Mouse (Mus musculus) CH12.LX (cell line): ENCODE data around the gene Zfp606. TPM values are rescaled to one million over a fixed set of nuclear protein-coding genes. Genes with fewer than 3 reads are reported as not detected.

ENCODE experiments used
- DNase-seq: peaks from one replicate; pipeline ENCODE4 v3.0.0-alpha.2; 2013; ENCODE audit errors: extremely low read depth
- H3K27ac ChIP-seq: 2 replicates; pipeline ENCODE4 v1.5.1; 2012; ENCODE audit warnings: low read depth, mild to moderate bottlenecking, control low read depth, moderate library complexity; ENCODE audit not compliant: insufficient read depth
- H3K27me3 ChIP-seq: replicated peaks from 2 replicates; pipeline ENCODE3; 2012; ENCODE audit warnings: inconsistent platforms
- H3K36me3 ChIP-seq, 2 experiments: replicated peaks in 1 of 2; 2 replicates each; pipeline versions ENCODE3 to v1.6.1; 2012; ENCODE audit warnings: inconsistent platforms in 1 of 2, low read length in 1 of 2, mild to moderate bottlenecking in 1 of 2, mixed read lengths in 1 of 2, moderate library complexity in 1 of 2; ENCODE audit not compliant: control insufficient read depth in 1 of 2, insufficient read depth in 1 of 2
- H3K4me1 ChIP-seq, 2 experiments: 2 replicates each; pipeline ENCODE4 v1.6.1; 2012; ENCODE audit warnings: inconsistent platforms in 1 of 2, moderate library complexity in 1 of 2; ENCODE audit not compliant: insufficient read depth in 2 of 2, control insufficient read depth in 1 of 2
- H3K4me2 ChIP-seq: 2 replicates; pipeline ENCODE4 v1.6.1; 2012; ENCODE audit warnings: low read depth, mild to moderate bottlenecking, control low read depth; ENCODE audit not compliant: poor library complexity, insufficient read depth, severe bottlenecking
- H3K4me3 ChIP-seq, 3 experiments: fragments of 150-350 bp in 1 of 3; sonication (generic) in 1 of 3; replicated peaks in 1 of 3; 2 replicates each; pipeline versions ENCODE3 to v1.5.1; 2011 to 2012; ENCODE audit warnings: low read depth in 2 of 3, low read length in 2 of 3, mild to moderate bottlenecking in 2 of 3, moderate library complexity in 2 of 3, control low read depth in 1 of 3, improper control_type of control experiment in 1 of 3, inconsistent platforms in 1 of 3, mixed read lengths in 1 of 3; ENCODE audit not compliant: poor library complexity in 1 of 3
- H3K79me2 ChIP-seq: replicated peaks from 2 replicates; pipeline ENCODE4 v1.6.1; 2012; ENCODE audit warnings: mild to moderate bottlenecking, moderate library complexity; ENCODE audit not compliant: control insufficient read depth, poor library complexity, insufficient read depth, severe bottlenecking; ENCODE audit errors: extremely low read depth
- H3K9ac ChIP-seq: 2 replicates; pipeline ENCODE4 v1.6.1; 2012; ENCODE audit warnings: low read depth, mild to moderate bottlenecking, control low read depth, moderate library complexity; ENCODE audit not compliant: insufficient read depth
- H3K9me3 ChIP-seq: replicated peaks from 2 replicates; pipeline ENCODE3; 2012; ENCODE audit warnings: low read length, inconsistent platforms, mixed read lengths
- CHD2 ChIP-seq: IDR thresholded peaks from 2 replicates; pipeline ENCODE4 v1.6.1; 2011; ENCODE audit warnings: low read length, improper control_type of control experiment
- CTCF ChIP-seq, 2 experiments: IDR thresholded peaks in 1 of 2; conservative IDR thresholded peaks in 1 of 2; 2 replicates each; pipeline ENCODE4 v1.5.1; 2011 to 2012; ENCODE audit warnings: low read depth in 2 of 2, low read length in 2 of 2, improper control_type of control experiment in 1 of 2, inconsistent platforms in 1 of 2, mild to moderate bottlenecking in 1 of 2, moderate library complexity in 1 of 2
- EP300 ChIP-seq: IDR thresholded peaks from 2 replicates; pipeline ENCODE4 v1.6.1; 2011; ENCODE audit warnings: low read length, improper control_type of control experiment
- GABPA ChIP-seq: IDR thresholded peaks from 2 replicates; pipeline ENCODE4 v1.6.1; 2012; ENCODE audit warnings: low read depth, low read length, improper control_type of control experiment, inconsistent platforms; ENCODE audit not compliant: insufficient replicate concordance
- HCFC1 ChIP-seq: IDR thresholded peaks from 2 replicates; pipeline ENCODE4 v1.6.1; 2012; ENCODE audit warnings: low read depth, mild to moderate bottlenecking, inconsistent platforms, low read length, improper control_type of control experiment
- JUN ChIP-seq: IDR thresholded peaks from 2 replicates; pipeline ENCODE4 v1.6.1; 2011; ENCODE audit warnings: low read depth, mild to moderate bottlenecking, low read length, improper control_type of control experiment, moderate library complexity; ENCODE audit not compliant: insufficient read depth
- JUND ChIP-seq: conservative IDR thresholded peaks from 2 replicates; pipeline ENCODE4 v1.6.1; 2011; ENCODE audit warnings: low read depth, low read length, improper control_type of control experiment
- KAT2A ChIP-seq: IDR thresholded peaks from 2 replicates; pipeline ENCODE4 v1.6.1; 2012; ENCODE audit warnings: low read length, improper control_type of control experiment, inconsistent platforms; ENCODE audit not compliant: insufficient replicate concordance
- MAX ChIP-seq: IDR thresholded peaks from 2 replicates; pipeline ENCODE4 v1.6.1; 2011; ENCODE audit warnings: low read length, improper control_type of control experiment
- MAZ ChIP-seq: IDR thresholded peaks from 2 replicates; pipeline ENCODE4 v1.6.1; 2012; ENCODE audit warnings: low read depth, mild to moderate bottlenecking, inconsistent platforms, low read length, improper control_type of control experiment, moderate library complexity
- MEF2A ChIP-seq: IDR thresholded peaks from 2 replicates; pipeline ENCODE4 v1.6.1; 2014; ENCODE audit warnings: low read depth, mild to moderate bottlenecking, inconsistent platforms, low read length, improper control_type of control experiment, borderline replicate concordance
- MYC ChIP-seq: IDR thresholded peaks from 2 replicates; pipeline ENCODE4 v1.6.1; 2011; ENCODE audit warnings: low read depth, mild to moderate bottlenecking, improper control_type of control experiment, low read length
- NELFE ChIP-seq: IDR thresholded peaks from 2 replicates; pipeline ENCODE4 v1.6.1; 2011; ENCODE audit warnings: low read depth, low read length, improper control_type of control experiment
- PAX5 ChIP-seq: IDR thresholded peaks from 2 replicates; pipeline ENCODE4 v1.6.1; 2012; ENCODE audit warnings: low read length, inconsistent platforms, mixed read lengths
- RAD21 ChIP-seq: IDR thresholded peaks from 2 replicates; pipeline ENCODE4 v1.6.1; 2011; ENCODE audit warnings: low read depth, mild to moderate bottlenecking, low read length, improper control_type of control experiment, moderate library complexity
- SIN3A ChIP-seq: IDR thresholded peaks from 2 replicates; pipeline ENCODE4 v1.6.1; 2012; ENCODE audit warnings: low read length, improper control_type of control experiment, inconsistent platforms
- SMC3 ChIP-seq: IDR thresholded peaks from 2 replicates; pipeline ENCODE4 v1.6.1; 2011; ENCODE audit warnings: low read depth, low read length, improper control_type of control experiment
- TBP ChIP-seq: conservative IDR thresholded peaks from 2 replicates; pipeline ENCODE4 v1.6.1; 2011; ENCODE audit warnings: low read depth, low read length, improper control_type of control experiment
- TCF12 ChIP-seq: IDR thresholded peaks from 2 replicates; pipeline ENCODE4 v1.6.1; 2014; ENCODE audit warnings: low read depth, mild to moderate bottlenecking, inconsistent platforms, low read length, improper control_type of control experiment
- UBTF ChIP-seq: IDR thresholded peaks from 2 replicates; pipeline ENCODE4 v1.6.1; 2012; ENCODE audit warnings: low read depth, mild to moderate bottlenecking, inconsistent platforms, low read length, improper control_type of control experiment, moderate library complexity
- USF2 ChIP-seq: conservative IDR thresholded peaks from 2 replicates; pipeline ENCODE4 v1.6.1; 2011; ENCODE audit warnings: low read depth, low read length, improper control_type of control experiment
- ZMIZ1 ChIP-seq: IDR thresholded peaks from 2 replicates; pipeline ENCODE4 v1.6.1; 2012; ENCODE audit warnings: low read depth, mild to moderate bottlenecking, inconsistent platforms, low read length, improper control_type of control experiment
- ZNF384 ChIP-seq: IDR thresholded peaks from 2 replicates; pipeline ENCODE4 v1.6.1; 2012; ENCODE audit warnings: low read depth, low read length, improper control_type of control experiment, inconsistent platforms
- dilution Hi-C: fragments of 300-500 bp; cut with MboI; formaldehyde crosslinking; loops from 2 replicates; pipeline ENCODE4 v1.14.3; 2020; ENCODE audit warnings: low sequenced_read_pairs; ENCODE audit not compliant: extremely low pct_unique_long_range_greater_than_20kb, extremely low pct_ligation_motif_present
- in situ Hi-C: fragments of 300-500 bp; cut with MboI; formaldehyde crosslinking; loops from 3 replicates; pipeline ENCODE4 v1.14.3; 2019; ENCODE audit warnings: low sequenced_read_pairs, low pct_ligation_motif_present, low pct_unique_long_range_greater_than_20kb, mixed read lengths
- polyA plus RNA-seq: library from polyadenylated mRNA; unstranded; fragments of >175 nt; gene quantifications from 2 replicates; pipeline ENCODE4 v1.2.1, GENCODE M21; 2012; ENCODE audit warnings: low read depth; ENCODE audit not compliant: insufficient read length
- total RNA-seq, 2 experiments: library from RNA; depleted of rRNA; stranded (reverse); fragments of 300-350 nt in 1 of 2; fragments of >200 nt in 1 of 2; gene quantifications; 2 replicates each; pipeline ENCODE4 v1.2.3; 2012 to 2014

Zfp606 gene
- total and polyA plus RNA-seq, 3 experiments: 2.1 to 5.8 (median 5.4) TPM

DNA sequence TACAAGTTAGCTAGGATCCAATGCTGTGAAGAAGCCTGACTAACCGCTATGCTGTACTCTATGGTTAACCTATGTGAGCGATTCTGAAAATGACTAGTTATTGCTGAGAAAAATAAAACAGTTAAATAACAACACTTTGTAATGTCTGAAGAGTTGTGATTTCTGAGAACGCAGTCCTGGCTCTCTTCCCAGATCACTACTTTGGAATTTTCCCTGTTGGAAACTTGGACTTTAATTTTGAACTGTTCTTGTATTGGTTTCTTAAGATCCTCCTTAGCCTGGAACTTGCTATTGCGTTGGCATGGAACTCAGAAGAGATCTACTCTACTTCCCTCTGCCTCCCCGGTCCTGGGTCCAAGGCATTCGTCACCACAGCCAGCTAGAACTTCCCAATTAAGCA, 5.7 kb downstream of the Zfp606 start:
- H3K4me1 ChIP-seq: no peaks in the 10 kb centered on the region; a peak in 1 of 4 replicates
- H3K36me3 ChIP-seq: peaks cover 37 to 64% of the 10 kb centered on the region in 2 experiments
- H3K79me2 ChIP-seq: peaks cover 9% of the 10 kb centered on the region
- no peak overlapping the region for H3K9ac ChIP-seq
- no peak for DNase-seq
- no peak overlapping the region for H3K27ac ChIP-seq
- H3K27me3 ChIP-seq: no peaks in the 10 kb centered on the region
- dilution Hi-C loops (no loop called here), in situ Hi-C loops (loop anchor here (25.0 kb wide), 1 partner anchor 529 kb away; the partner anchor contains the start of gene Zbtb45)
- no peak overlapping the region for H3K4me3 ChIP-seq
- H3K9me3 ChIP-seq: no peaks in the 10 kb centered on the region
- no peak overlapping the region for H3K4me2 ChIP-seq
- TF ChIP-seq TCF12 (no peak), PAX5 (no peak), CHD2 (no peak), USF2 (no peak), JUND (no peak), MEF2A (no peak), SIN3A (no peak), MAX (no peak), HCFC1 (no peak), MYC (no peak), MAZ (no peak), ZNF384 (no peak)
- TF ChIP-seq, all 38 proteins: peak for 0

DNA sequence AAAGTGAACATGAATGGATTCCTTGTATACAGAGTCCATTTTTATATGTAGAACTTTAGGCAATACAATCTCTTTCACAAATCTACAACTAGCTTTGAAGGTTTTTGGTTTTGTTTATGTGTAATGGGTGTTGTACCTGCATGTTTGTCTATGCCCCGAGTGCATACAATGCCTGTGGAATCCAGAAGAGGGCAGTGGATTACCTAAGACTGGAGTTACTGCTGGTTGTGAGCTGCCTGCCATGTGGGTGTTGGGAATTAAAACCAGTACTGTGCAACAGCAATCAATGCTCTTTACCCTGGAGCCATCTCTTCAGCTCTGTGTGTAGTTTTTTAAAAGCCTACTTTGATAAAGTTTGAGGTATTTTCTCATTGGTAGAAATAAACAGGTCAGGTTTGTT, 7.9 kb downstream of the Zfp606 start:
- Histone ChIP-seq H3K79me2 (no peaks in the 10 kb centered on the region), H3K4me3 (no peak overlapping the region), H3K9me3 (peaks cover 5% of the 10 kb centered on the region), H3K36me3 (peaks cover 40 to 74% of the 10 kb centered on the region in 2 experiments), H3K4me1 (no peaks in the 10 kb centered on the region), H3K27me3 (no peaks in the 10 kb centered on the region), H3K9ac (no peak overlapping the region), H3K4me2 (no peak overlapping the region), H3K27ac (no peak overlapping the region)
- DNase-seq: peak; percentile 10
- in situ Hi-C loops (loop anchor here (25.0 kb wide), 1 partner anchor 526 kb away; the partner anchor contains the start of gene Zbtb45), dilution Hi-C loops (no loop called here)
- no peak for TF ChIP-seq KAT2A
- no peak for TF ChIP-seq USF2
- peak in 1 of 2 experiments; percentile 37; a peak in 2 of 4 replicates for TF ChIP-seq CTCF (conservative IDR thresholded peaks at IDR 0.05 in 1 of 2, IDR thresholded peaks at IDR 0.05 in 1 of 2; ENCODE audit: low read depth in 2 of 2, low read length in 2 of 2)
- no peak for TF ChIP-seq GABPA
- TF ChIP-seq JUN: no peak
- TF ChIP-seq UBTF: no peak
- no peak for TF ChIP-seq HCFC1
- no peak for TF ChIP-seq JUND
- no peak for TF ChIP-seq NELFE
- TF ChIP-seq EP300: no peak
- peak; percentile 21 for TF ChIP-seq RAD21
- TF ChIP-seq MAX: no peak
- TF ChIP-seq TBP: no peak
- no peak for TF ChIP-seq ZMIZ1
- TF ChIP-seq SMC3: no peak
- TF ChIP-seq ZNF384: no peak
